Mouse (Mus musculus) intestine, embryonic 16.5 days (tissue): ENCODE data around the gene Jmjd7. TPM values are rescaled to one million over a fixed set of nuclear protein-coding genes. Genes with fewer than 3 reads are reported as not detected.
A peak's percentile ranks its signal among the peaks of the same experiment; 100 is the strongest.

ENCODE experiments used
- ATAC-seq: fragments of 200-750 bp; cut with Nextera tagmentation; 2 replicates; pipeline ENCODE4 v1.8.0; 2017; ENCODE audit warnings: moderate TSS enrichment, moderate library complexity
- H3K27ac ChIP-seq: fragments of 300-500 bp; sonication (generic); 2 replicates; pipeline ENCODE4 v1.5.1; 2014; ENCODE audit warnings: mild to moderate bottlenecking, low read length
- H3K27me3 ChIP-seq: fragments of 300-500 bp; sonication (generic); replicated peaks from 2 replicates; pipeline ENCODE4 v1.6.1; 2014; ENCODE audit warnings: low read length, control low read depth, mixed read lengths; ENCODE audit not compliant: control insufficient read depth, insufficient read depth
- H3K36me3 ChIP-seq: fragments of 300-500 bp; sonication (generic); 2 replicates; pipeline ENCODE4 v1.6.1; 2014; ENCODE audit warnings: low read length, control low read depth; ENCODE audit not compliant: control insufficient read depth, insufficient read depth
- H3K4me1 ChIP-seq: fragments of 300-500 bp; sonication (generic); 2 replicates; pipeline ENCODE4 v1.6.1; 2014; ENCODE audit warnings: low read length, control low read depth, mixed read lengths; ENCODE audit not compliant: control insufficient read depth, insufficient read depth
- H3K4me2 ChIP-seq: fragments of 300-500 bp; sonication (generic); 2 replicates; pipeline ENCODE4 v1.6.1; 2014; ENCODE audit warnings: low read depth, low read length, control low read depth
- H3K4me3 ChIP-seq: fragments of 300-500 bp; sonication (generic); 2 replicates; pipeline ENCODE4 v1.5.1; 2014; ENCODE audit warnings: mild to moderate bottlenecking, low read length
- H3K9ac ChIP-seq: fragments of 300-500 bp; sonication (generic); 2 replicates; pipeline ENCODE4 v1.6.1; 2014; ENCODE audit warnings: low read depth, low read length
- H3K9me3 ChIP-seq: fragments of 300-500 bp; sonication (generic); 2 replicates; pipeline ENCODE4 v1.6.1; 2016; ENCODE audit warnings: low read length, control low read depth; ENCODE audit not compliant: control insufficient read depth
- WGBS: fragments of 180-500 bp; shearing (Covaris S2); extraction: QIAGEN DNeasy Blood & Tissue Kit; methylation state at CpG from one replicate; pipeline ENCODE4 v1.1.7; 2014; 5-methylcytosine and 5-hydroxymethylcytosine counted together
- polyA plus RNA-seq: library from polyadenylated mRNA; unstranded; fragments of >200 nt; fragmentation: Nextera tagmentation; extraction: Ambion mirVana; gene quantifications from 2 replicates; pipeline ENCODE4 v1.2.1, GENCODE M21; 2015

Gene Jmjd7
- polyA plus RNA-seq, 1 experiment from 2014 or later = 17.4 TPM

DNA sequence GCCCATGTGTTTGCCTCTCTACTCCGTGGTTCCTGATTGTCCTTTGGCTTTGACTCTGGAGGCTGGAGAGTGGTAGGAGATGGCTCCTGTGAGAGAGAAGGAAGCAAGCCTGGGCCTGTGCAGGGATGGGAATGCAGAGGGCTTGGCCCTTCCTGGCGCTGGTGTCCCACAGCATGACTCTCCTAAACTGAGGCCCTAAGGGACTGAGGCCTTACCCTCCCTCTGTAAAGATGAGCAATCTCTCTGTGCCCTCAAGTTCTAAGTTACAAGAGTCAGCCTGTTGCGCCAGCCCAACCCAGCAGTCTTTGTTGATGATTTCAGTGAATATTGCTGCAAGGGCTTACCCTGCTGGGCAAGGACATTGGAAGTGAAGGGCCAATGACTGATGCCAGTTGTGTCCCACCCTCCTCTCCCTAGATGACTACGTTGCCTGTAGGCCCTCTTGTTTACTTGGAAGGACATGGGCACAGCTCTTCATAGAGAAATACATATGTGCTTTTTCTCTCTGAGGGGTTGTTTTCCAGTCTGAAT lies 19.5 kb upstream of the Jmjd7 start:
- Histone ChIP-seq H3K27me3 (no peaks in the 10 kb centered on the region), H3K4me2 (no peak overlapping the region), H3K9ac (no peak overlapping the region), H3K36me3 (no peaks in the 10 kb centered on the region), H3K4me3 (no peak overlapping the region), H3K27ac (no peak overlapping the region), H3K9me3 (no peaks in the 10 kb centered on the region), H3K4me1 (no peaks in the 10 kb centered on the region)
- WGBS = 80% methylated on average over 4 of the region's 4 CpGs
- no peak for ATAC-seq

- Histone ChIP-seq H3K4me2 (no peak overlapping the region), H3K4me1 (no peaks in the 10 kb centered on the region), H3K27me3 (no peaks in the 10 kb centered on the region), H3K4me3 (no peak overlapping the region), H3K9me3 (no peaks in the 10 kb centered on the region), H3K9ac (no peak overlapping the region), H3K36me3 (no peaks in the 10 kb centered on the region), H3K27ac (no peak overlapping the region)
- no peak for ATAC-seq
- 62% methylated on average over 4 of the region's 4 CpGs for WGBS
These were observed 18.6 kb upstream of the Jmjd7 start for GRCm38 (mm10) chr2:120008672-120009071.

GRCm38 (mm10) chr2:120011462-120012200 lies 15.7 kb upstream of the Jmjd7 start:
- no peaks in the 10 kb centered on the region for H3K4me1 ChIP-seq
- 0 out of 2 replicates have a peak, but pooled peaks cover 4% of the 10 kb centered on the region for H3K36me3 ChIP-seq
- no peak for ATAC-seq
- H3K9me3 ChIP-seq = no peaks in the 10 kb centered on the region
- H3K27ac ChIP-seq = no peak overlapping the region
- no peak overlapping the region for H3K9ac ChIP-seq
- 81% methylated on average over 8 of the region's 8 CpGs for WGBS
- H3K4me3 ChIP-seq = no peak overlapping the region
- no peak overlapping the region for H3K4me2 ChIP-seq
- no peaks in the 10 kb centered on the region for H3K27me3 ChIP-seq

DNA sequence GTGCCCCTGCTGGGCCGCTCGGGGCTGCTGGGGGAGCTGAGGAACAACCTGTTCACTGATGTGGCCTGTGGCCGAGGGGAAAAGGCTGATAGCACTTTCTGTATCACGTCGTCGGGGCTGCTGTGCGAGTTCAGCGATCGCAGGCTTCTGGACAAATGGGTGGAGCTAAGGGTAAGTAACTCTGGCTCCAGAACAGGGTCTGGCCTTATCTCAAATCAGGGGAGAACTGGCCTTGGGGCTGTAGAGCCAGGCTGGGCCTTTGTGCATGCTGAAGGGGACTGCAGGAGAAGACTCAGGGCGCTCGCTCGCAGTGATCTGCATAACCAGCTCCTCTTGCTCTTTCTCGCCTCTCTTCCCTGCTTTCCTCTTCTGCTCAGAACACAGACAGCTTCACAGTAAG lies 14.4 kb upstream of the Jmjd7 start:
- H3K4me1 ChIP-seq = no peaks in the 10 kb centered on the region
- H3K9ac ChIP-seq = no peak overlapping the region
- H3K36me3 ChIP-seq = 0 out of 2 replicates have a peak, but pooled peaks cover 4% of the 10 kb centered on the region
- H3K27ac ChIP-seq = no peak overlapping the region
- no peak overlapping the region for H3K4me3 ChIP-seq
- H3K27me3 ChIP-seq = no peaks in the 10 kb centered on the region
- no peaks in the 10 kb centered on the region for H3K9me3 ChIP-seq
- WGBS = 75% methylated on average over 13 of the region's 13 CpGs
- no peak overlapping the region for H3K4me2 ChIP-seq
- ATAC-seq = peak; percentile 38

GRCm38 (mm10) chr2:120013831-120014486 lies 13.3 kb upstream of the Jmjd7 start:
- Histone ChIP-seq H3K4me3 (no peak overlapping the region), H3K36me3 (0 out of 2 replicates have a peak, but pooled peaks cover 4% of the 10 kb centered on the region), H3K27ac (no peak overlapping the region), H3K9ac (no peak overlapping the region), H3K27me3 (no peaks in the 10 kb centered on the region), H3K4me2 (no peak overlapping the region), H3K9me3 (no peaks in the 10 kb centered on the region), H3K4me1 (no peaks in the 10 kb centered on the region)
- 92% methylated on average over 2 of the region's 2 CpGs for WGBS
- ATAC-seq = no peak

GRCm38 (mm10) chr2:120015882-120016281 lies 11.4 kb upstream of the Jmjd7 start:
- Histone ChIP-seq H3K4me2 (no peak overlapping the region), H3K9me3 (no peaks in the 10 kb centered on the region), H3K27me3 (no peaks in the 10 kb centered on the region), H3K4me3 (no peak overlapping the region), H3K36me3 (0 out of 2 replicates have a peak, but pooled peaks cover 7% of the 10 kb centered on the region), H3K9ac (no peak overlapping the region), H3K4me1 (no peaks in the 10 kb centered on the region), H3K27ac (no peak overlapping the region)
- WGBS = 93% methylated on average over 4 of the region's 4 CpGs
- no peak for ATAC-seq

DNA sequence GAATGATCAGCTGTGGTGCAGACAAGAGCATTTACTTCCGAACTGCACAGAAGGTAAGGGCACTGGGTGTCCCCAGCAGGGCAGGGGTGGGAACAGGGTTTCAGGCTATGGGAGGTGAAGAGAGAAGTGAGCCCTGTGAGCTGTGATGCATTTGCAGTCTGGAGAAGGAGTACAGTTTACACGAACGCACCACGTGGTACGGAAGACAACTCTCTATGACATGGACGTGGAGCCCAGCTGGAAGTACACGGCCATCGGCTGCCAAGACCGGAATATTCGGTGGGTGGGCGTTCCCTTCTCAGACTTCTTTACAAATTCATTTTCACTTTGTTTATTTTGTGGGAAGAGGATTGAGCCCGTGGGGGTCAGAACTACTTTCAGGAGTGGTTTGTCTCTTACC lies 9.7 kb upstream of the Jmjd7 start:
- Histone ChIP-seq H3K36me3 (0 out of 2 replicates have a peak, but pooled peaks cover 7% of the 10 kb centered on the region), H3K27me3 (no peaks in the 10 kb centered on the region), H3K9ac (no peak overlapping the region), H3K4me2 (no peak overlapping the region), H3K27ac (no peak overlapping the region), H3K9me3 (no peaks in the 10 kb centered on the region), H3K4me1 (no peaks in the 10 kb centered on the region), H3K4me3 (no peak overlapping the region)
- ATAC-seq = peak; percentile 38; the same call in 1 of the 2 replicates
- 75% methylated on average over 12 of the region's 12 CpGs for WGBS

DNA sequence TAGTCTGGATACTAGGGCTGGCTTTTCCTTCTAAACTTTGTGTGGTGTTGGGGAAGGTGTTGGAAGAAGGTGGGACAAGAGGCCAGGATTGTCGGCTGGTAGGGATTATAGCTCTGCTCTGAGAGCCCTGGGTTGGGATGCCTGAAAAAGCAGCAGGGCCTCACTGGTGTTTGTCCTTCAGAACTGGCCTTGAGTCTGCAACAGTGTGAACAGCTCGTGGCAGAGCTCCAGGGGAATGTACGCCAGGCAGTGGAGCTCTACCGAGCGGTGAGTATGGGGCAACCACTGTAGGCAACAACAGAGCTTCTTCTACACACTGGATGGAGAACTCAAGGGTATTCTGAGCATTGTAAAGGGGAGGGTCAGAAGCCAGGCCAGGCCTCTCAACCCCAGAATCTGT lies 2.9 kb upstream of the Jmjd7 start:
- Histone ChIP-seq H3K27ac (no peak overlapping the region), H3K9me3 (no peaks in the 10 kb centered on the region), H3K4me3 (no peak overlapping the region), H3K4me1 (peaks cover 10% of the 10 kb centered on the region), H3K36me3 (peaks cover 8% of the 10 kb centered on the region; the same call in 1 of the 2 replicates), H3K4me2 (no peak overlapping the region), H3K9ac (no peak overlapping the region), H3K27me3 (no peaks in the 10 kb centered on the region)
- ATAC-seq = no peak
- 85% methylated on average over 5 of the region's 5 CpGs for whole genome bisulfite sequencing

DNA sequence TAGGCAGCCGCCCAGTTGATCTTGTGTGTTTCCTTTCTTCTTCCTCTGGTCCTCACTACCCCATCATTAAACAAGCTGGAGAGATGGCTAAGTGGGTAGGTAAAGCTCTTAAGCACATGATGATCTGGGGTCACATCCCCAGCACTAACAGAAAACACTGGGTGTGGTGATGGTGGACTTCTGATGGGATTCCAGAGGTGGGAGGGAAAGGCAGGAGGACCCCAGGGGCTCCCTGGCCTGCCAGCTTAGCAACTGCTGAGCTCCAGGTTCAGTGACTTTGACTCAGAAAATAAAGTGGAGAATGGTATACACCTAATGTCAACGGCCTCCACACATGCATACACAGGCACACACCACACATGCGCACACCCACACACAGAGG lies 658 bp downstream of the Jmjd7 start:
- WGBS = 38% methylated on average over 3 of the region's 3 CpGs
- Histone ChIP-seq H3K4me3 (peak overlapping the region; percentile 78), H3K36me3 (peaks cover 12% of the 10 kb centered on the region), H3K4me2 (peak overlapping the region; percentile 54), H3K9me3 (no peaks in the 10 kb centered on the region), H3K9ac (peak overlapping the region; percentile 94), H3K27me3 (no peaks in the 10 kb centered on the region), H3K4me1 (peaks cover 10% of the 10 kb centered on the region), H3K27ac (peak overlapping the region; percentile 90)
- ATAC-seq = peak; percentile 20
